Mouse (Mus musculus): ENCODE data around the gene Ndufa3.

Gene Ndufa3

GRCm38 (mm10) chr7:3610437-3610836, 6.7 kb upstream of the Ndufa3 start:
- DNase-seq (ENCODE audit: low spot score), result no peak

GRCm38 (mm10) chr7:3611006-3611405, 6.2 kb upstream of the Ndufa3 start:
- no peak for DNase-seq (ENCODE audit: low spot score)

- DNase-seq (ENCODE audit: low spot score), result no peak
Measured at GRCm38 (mm10) chr7:3614021-3614420, 3.2 kb upstream of the Ndufa3 start.

- no peak for DNase-seq (ENCODE audit: low spot score)
Measured at GRCm38 (mm10) chr7:3616057-3616388, 1.1 kb upstream of the Ndufa3 start, which contains the start of gene Oscar. Gene Oscar (minus strand): TSS chr7:3616157.

- DNase-seq (ENCODE audit: low spot score), result no peak
Measured at GRCm38 (mm10) chr7:3616389-3617241, 558 bp upstream of the Ndufa3 start.

- DNase-seq (ENCODE audit: low spot score), result no peak
Measured at GRCm38 (mm10) chr7:3629030-3629429, 11.9 kb downstream of the Ndufa3 start.

- DNase-seq (ENCODE audit: low spot score), result peak; percentile 96
Measured at GRCm38 (mm10) chr7:3629543-3630477, 12.6 kb downstream of the Ndufa3 start, which contains the start of the genes Tfpt and Prpf31. Gene Tfpt (minus strand): TSS chr7:3629929. Gene Prpf31 (plus strand): TSS chr7:3629985.

GRCm38 (mm10) chr7:3630478-3630815, 13.3 kb downstream of the Ndufa3 start:
- DNase-seq (ENCODE audit: low spot score), result no peak

- DNase-seq (ENCODE audit: low spot score), result no peak
Measured at GRCm38 (mm10) chr7:3643412-3643811, 26.2 kb downstream of the Ndufa3 start.

- DNase-seq (ENCODE audit: low spot score), result no peak
Measured at GRCm38 (mm10) chr7:3643843-3644242, 26.7 kb downstream of the Ndufa3 start.

- DNase-seq (ENCODE audit: low spot score), result no peak
Measured at GRCm38 (mm10) chr7:3644348-3644671, 27.1 kb downstream of the Ndufa3 start.

- DNase-seq (ENCODE audit: low spot score), result peak; percentile 100
Measured at GRCm38 (mm10) chr7:3644672-3645487, 27.7 kb downstream of the Ndufa3 start, which contains the start of gene Cnot3. Gene Cnot3 (plus strand): TSS chr7:3645268.

- DNase-seq (ENCODE audit: low spot score), result no peak
Measured at GRCm38 (mm10) chr7:3645488-3646025, 28.4 kb downstream of the Ndufa3 start.

GRCm38 (mm10) chr7:3646188-3646587, 29.0 kb downstream of the Ndufa3 start:
- no peak for DNase-seq (ENCODE audit: low spot score)

- DNase-seq (ENCODE audit: low spot score), result no peak
Measured at GRCm38 (mm10) chr7:3646641-3647040, 29.5 kb downstream of the Ndufa3 start.

- DNase-seq (ENCODE audit: low spot score), result no peak
Measured at GRCm38 (mm10) chr7:3656966-3657365, 39.8 kb downstream of the Ndufa3 start.

- DNase-seq (ENCODE audit: low spot score), result no peak
Measured at GRCm38 (mm10) chr7:3658578-3658977, 41.4 kb downstream of the Ndufa3 start.

- peak; percentile 28 for DNase-seq (ENCODE audit: low spot score)
Measured at GRCm38 (mm10) chr7:3664524-3665214, 47.5 kb downstream of the Ndufa3 start.

- peak; percentile 99 for DNase-seq (ENCODE audit: low spot score)
Measured at GRCm38 (mm10) chr7:3665215-3666114, 48.3 kb downstream of the Ndufa3 start, which contains the start of gene Leng1. Gene Leng1 (minus strand): TSS chr7:3665840.

- no peak for DNase-seq (ENCODE audit: low spot score)
Measured at GRCm38 (mm10) chr7:3666921-3667391, 49.8 kb downstream of the Ndufa3 start.
